Mouse (Mus musculus) cerebellum, adult 9-11 months (tissue): ENCODE measurements around the gene Fam120a.

Experiments
- DNase-seq: peaks from one replicate; pipeline ENCODE4 v3.0.0; 2022

Gene Fam120a

DNA sequence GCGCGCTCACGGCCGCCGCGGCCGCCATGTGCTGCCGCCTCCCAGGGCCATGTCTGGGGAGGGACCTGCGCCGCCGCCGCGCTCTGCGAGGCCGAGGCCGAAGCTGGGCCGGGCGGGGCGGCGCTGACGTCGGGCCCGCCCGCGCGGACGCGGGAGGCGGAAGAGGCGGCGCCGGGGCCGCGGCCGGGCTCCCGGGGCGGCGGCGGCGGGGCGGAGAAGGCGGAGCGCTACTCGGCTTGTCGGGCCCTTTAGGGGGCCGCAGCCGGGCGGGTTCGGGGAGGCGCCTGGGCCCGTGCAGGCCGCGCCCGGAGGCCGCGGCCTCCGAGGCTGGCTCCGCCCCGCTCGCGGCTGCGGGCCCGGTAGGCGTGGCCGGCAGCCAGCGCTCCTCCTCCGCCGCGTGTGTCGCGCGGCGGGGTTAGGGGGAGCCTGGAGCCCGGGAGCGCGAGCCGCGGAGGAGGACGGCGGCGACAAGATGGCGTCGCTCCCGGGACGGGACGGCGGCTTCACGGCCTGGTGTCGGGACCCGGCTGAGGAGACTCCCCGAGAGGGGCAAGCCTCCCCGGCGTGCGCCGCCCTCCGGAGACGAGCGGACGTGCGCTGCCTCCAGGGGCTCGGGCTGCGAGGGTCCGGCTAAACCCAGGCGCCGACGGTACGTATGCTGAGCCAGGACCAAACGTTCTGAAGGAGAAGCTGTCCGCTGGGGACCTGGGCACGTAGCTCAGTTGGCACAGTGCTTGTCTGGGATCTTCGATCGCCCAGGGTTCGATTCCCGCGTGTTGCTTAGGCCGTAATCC, at the start of gene Fam120a:
TSS of gene Fam120a (minus strand) at position 62 of the 794 bp plus-strand sequence.
- peak; percentile 93 for DNase-seq

DNA sequence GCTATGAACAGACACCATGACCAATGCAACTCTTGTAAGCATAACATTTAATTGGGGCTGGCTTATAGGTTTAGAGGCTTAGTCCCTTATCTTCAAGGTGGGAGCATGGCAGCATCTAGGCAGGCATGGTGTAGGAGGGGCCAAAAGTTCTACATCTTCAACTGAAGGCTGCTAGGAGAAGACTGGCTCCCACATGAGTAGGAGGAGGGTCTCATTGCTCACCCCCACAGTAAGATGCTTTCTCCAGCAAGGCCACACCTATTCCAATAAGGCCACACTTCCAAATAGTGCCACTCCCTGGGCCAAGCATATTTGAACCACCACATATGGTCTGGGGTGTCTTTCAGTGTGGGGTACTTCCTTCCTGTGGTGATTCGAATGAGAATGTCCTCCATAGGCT, 49.6 kb upstream of the Fam120a start:
- DNase-seq, result peak; percentile 41

DNA sequence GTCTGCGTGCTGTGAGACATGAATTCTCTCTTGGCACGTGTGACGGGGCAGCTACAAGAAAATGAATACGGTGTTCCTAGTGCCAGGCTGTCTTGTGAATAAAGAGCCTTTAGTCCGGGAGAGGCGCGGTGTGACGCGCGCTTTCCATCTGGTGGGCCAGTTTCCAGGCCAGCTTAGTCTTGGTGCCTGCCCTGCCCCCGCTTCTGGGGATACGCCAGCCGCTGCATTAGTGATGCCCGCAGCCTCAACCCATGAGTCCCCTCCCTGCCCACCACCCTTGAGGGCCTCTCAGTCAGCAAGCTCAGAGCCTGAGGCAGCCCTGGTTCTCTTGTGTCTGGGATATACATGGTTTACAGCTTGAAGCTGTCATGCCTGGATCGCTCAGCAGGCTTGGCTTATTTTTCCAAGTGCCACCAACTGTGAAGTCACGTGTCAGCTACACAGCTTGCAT, 48.5 kb upstream of the Fam120a start:
- DNase-seq, result peak; percentile 94

DNA sequence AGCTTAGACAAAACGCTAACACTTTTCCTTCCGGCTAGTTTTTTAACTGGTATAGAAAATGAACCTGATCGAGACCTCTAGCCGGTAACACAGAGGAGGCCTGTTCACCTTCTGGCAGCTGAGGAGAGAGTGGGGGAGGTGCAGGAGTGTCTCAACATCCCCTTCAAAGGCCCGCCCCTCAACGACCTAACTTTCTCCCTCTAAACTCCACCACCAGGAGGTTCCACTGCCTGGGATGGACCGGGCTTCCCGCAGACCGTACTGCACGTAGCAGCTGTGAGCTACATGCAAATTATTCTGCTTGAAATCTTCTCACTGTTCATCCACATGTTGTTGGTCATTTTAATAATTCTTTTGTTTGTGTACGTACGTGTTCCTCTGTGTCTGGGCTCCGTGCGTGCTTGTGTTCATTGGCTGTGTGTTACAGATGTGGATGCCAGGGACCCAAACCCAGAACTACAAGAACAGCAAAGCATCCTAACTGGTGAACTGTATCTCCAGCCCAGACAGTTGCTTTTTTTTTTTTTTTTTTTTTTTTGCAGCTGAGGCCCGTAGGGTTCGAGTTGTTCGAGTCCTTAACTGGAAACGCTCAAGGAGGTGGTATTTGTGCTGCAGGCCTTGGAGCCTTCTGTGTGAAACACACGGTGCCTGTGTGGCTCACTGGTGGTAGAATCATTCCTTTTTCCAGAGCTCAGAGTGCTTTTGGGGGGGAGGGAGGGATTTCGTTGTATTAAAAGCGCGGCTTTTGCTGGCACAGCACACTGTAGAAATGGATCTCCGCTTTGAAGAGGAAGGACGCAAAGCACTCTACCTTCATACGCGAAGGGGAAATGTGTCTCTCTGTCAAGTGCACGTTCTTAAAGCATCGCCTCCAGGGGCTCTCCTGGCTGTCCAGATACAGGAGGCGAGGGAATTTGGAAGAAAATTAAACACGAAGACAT, 47.8 kb upstream of the Fam120a start:
- peak; percentile 65 for DNase-seq

DNA sequence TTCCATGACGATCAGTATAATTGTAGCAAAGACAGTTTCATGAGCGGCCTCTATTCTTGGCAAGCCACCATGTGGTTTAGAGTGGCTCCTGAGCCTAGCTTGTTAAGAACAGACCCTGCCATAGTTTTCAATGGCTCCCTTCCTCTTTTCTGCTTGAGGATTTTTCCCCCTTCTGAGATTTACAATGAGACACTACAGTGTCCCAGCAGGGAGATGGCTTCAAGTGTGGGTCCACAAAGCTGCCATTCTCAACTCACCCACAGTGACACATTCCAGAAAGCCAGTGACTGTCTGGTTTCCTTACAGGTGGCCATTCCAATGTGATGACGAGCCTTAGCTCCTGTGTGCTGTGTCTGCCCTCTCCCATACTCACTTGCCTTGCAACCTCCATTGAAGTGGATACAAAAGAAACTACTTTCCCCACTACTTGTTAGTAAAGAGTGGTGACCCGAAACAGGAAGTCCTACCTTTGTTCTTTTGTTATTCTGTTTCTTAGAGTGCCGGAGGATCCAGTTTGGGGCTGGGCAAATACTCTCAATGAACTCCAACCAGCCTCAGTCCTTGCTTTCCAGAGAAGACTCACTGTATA, 45.5 kb upstream of the Fam120a start:
- no peak for DNase-seq

DNA sequence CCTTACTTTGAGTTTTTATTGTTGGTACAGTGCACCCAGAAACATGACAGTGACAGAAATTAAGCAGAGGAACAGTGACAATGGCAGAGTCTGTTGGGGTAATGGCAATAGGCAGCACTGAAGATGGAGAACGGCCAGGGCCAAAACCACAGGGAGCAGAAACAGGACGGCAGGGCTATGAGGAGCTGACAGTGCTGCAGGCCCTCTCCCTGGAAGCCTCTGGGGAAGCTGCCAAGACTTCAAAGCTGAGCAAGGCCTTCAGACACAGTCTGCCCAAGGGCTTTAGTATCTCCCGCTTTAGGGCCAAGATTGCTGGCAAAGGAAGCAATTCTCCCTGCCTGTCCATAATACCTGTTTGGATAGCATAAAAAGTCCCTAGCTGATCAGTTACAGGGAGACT, 33.9 kb upstream of the Fam120a start:
- DNase-seq, result peak; percentile 95

DNA sequence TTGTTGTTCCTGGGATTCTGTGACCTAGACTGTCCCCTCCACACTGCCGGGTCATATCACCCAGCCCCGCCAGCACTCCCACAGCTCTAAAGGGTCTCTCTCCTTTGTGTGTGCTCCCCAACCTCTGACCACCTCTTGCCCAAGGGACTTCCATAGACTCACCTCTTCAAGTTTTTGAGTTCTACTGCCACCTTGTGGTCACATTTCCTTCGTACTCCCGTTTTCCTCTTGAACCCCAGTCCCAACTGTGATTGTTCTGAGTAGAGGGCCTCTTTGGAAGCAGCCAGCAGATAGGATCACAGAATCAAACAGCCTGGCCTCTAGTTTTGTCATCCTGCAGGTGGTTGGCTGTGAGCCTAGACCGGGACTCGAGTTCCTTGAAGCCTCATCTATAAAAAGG, 30.8 kb upstream of the Fam120a start:
- DNase-seq, result peak; percentile 68

DNA sequence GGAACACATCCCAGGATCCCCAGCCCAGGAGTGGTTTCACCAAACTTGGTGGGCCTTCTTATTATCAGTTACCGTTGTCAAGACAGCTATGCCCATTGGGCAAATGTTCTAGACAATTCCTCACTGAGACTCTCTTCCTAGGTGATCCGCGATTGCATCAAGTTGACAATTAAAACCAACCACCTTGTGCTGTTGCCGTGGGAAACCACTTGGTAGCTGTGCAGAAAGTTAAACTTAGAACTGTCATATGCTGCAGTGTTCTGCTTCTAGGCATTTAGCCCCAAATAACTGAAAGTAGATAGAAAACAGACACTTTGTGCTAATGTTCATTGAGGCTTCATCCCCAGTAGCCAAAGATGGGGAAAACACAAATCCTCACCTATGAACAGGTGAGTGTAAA, 28.9 kb upstream of the Fam120a start:
- no peak for DNase-seq

DNA sequence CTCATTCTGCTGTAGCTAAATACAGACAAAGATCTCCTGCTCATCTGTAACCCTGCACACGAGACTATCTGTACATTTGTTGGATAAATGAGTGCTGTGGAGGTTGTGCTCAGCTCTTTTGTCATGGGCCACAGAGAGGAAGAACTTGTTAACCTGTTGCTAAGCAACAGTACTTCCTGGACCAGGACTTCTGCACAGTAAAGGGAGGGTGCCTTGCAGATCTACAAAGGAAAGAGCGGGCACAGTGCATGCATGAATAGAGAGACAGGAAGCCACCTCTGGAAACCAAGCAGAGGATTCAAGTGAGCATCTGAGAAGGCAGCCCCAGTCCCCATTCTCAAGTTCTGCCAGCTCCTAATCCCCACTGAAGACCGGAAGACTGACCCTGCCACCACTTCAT, 27.1 kb upstream of the Fam120a start:
- DNase-seq, result no peak

DNA sequence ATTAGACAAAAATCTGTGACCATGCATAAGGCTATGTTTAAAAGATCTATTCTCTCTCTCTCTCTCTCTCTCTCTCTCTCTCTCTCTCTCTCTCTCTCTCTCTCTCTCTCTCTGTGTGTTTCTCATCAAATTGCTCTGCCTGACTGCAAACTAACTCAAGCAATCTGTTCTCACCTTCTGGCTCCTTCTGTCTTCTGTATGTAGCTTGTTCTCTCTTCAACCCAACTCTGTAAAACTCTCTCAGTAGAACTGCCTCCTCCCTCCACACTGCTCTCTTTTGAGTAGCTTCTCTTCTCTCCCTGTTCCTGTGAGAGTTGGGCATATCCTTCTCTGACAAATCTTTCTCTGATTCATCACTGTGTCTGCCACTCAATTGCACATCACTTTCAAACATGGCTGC, 25.1 kb upstream of the Fam120a start:
- DNase-seq, result no peak

DNA sequence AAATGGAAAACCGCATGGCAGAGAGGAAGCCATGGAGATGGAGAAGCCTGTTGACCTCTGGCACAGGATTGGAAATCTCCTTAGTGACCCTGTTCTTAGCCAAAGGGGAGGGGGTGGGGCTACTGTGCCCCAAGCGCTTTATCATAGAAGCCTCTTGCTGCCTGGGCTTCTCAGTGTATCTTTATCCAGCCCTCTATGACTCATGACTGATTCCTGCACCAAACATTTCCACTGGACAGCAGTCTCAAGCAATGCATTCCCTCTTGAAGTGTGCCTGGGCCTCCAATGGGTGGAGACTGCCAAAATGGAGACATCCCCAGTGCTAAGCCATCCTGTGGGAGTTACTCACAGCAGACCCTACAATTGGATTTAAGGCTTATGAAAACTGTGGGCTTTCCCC, 22.3 kb upstream of the Fam120a start:
- no peak for DNase-seq

DNA sequence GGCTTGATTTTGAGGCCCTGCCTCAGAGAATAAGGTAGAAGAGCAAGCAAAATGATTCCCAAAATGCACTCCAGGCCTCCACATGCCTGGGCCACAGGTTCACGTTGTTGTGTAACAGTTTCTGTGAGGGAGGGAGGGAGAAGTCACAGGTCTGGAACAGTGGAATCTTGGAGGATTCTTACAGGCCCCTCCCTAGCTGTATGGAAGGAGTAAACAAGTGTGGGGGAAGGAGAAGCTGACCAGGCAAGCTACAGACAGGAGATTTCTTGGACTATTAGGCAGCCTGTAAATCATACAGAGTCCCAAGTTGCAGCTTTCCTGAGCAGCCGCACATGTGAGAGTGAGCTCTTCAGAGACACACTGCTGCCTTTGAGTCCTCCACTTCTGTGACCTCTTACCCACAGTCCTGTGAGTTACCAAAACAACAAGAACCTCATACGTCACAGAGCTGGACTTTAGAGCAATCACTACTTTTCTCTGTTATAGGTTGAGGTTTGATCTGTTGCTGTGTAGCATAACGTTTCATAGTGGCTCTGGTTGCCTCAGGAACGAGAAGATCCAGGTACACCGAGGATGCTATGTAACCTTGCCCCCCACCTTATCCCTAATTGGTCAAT, 14.8 kb upstream of the Fam120a start:
- no peak for DNase-seq

DNA sequence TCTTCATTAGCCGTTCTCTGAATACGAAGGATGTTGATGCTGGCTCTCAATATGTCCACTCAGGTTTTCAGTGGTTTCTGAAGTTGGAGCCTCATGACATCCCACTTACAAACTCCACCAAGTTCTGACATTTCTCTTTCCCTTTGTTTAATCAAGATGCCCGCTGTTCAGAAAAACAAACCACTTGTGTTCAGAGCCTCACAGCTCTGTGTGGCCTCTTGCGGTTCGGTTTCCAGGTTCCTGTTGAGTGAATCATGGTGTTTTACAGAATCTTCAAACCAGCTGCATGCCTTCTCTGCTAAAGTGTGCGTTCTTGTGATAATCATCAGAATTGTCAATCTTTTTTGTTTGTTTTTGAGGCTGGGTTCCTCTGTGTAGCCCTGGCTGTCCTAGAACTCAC, 11.3 kb upstream of the Fam120a start:
- DNase-seq, result no peak

DNA sequence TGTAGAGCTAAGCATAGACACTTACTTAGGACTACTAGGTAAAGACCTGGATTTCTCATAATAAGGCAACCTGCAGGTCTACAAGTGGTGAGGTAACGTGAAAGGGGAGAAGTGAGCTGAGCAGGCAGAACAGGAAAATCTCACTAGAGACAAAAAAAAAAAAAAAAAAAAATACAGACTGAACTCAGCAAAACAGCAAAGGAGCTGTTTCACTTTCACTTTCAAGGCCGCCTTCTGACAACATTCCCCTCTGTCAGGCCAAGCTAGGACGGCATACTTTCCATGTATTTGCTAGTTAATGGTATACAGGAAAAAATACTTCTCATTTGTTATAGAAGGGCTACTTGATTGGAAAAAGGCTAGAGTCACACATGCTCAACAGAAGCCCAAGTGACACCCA, 10.0 kb upstream of the Fam120a start:
- no peak for DNase-seq

DNA sequence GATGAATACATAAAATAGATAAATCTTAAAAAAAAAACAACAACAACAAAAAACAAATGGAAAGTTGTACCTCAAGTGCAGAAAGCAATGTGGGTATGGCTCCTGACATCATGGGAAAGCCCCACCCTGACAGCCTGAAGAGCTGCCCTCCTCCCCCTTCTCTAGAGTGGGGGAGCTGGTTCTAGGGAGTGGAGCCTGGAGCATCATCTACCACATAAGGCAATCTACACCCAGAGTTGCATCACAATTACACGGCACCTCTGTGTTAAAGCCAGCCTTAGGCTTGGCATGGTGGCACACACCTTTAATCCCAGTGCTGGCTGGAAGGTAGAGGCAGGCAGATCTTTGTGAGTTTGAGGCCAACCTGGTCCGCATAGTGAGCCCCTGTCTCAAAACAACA, 6.9 kb upstream of the Fam120a start:
- no peak for DNase-seq

DNA sequence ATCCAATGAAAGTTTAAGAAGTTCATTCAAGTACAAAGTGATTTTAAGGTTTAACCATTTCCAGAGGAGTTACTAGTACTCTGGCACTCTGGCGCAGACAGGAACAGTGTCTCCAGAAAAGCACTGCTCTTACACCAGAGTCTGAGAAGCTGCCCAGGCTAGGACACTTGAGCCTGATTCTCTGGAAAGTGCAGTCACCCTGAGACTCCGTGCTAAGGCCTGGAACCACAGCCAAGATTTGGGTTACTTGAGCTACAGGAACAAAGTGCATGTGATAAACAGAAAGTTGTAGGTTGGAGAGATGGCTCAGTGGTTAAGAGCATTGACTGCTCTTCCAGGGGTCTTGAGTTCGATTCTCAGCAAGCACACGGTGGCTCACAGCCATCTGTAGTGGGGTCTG, 6.4 kb upstream of the Fam120a start:
- no peak for DNase-seq

DNA sequence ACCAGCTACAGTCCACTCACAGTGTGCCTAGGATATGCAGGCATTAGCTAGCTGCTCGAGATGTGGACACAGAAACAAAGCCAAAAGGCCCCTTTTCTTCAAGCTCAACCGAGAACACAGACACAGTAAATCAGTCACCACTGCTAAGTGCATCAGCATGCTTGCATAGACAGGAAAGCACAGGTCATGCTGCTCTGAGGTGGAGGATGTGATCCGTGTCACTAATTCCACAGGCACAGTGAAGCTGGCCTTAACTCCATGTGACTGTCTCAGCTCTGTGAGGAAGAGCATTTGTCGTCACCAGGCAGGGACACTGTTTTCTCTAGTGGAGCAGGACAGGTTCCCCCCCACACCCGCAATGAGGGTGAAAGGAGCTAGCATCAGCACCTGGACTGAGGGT, 5.4 kb upstream of the Fam120a start:
- DNase-seq, result no peak

DNA sequence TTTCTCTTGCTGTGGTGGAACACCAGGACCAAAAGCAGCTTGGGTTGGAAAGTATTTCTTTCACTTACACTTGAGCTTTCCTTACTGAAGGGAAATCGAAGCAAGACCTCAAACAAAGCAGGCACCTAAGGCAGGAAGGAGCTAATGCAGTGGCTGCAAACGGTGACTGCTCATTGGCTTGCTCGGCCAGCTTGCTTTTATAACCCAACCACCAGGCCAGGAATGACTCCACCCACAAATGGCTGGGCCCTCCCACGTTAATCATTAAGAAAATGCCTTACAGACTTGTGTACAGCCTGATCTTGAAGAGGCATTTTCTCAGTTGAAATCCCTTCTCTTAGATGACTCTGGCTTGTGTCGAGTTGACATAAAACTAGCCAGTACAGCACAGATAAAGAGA, 3.2 kb upstream of the Fam120a start:
- no peak for DNase-seq

DNA sequence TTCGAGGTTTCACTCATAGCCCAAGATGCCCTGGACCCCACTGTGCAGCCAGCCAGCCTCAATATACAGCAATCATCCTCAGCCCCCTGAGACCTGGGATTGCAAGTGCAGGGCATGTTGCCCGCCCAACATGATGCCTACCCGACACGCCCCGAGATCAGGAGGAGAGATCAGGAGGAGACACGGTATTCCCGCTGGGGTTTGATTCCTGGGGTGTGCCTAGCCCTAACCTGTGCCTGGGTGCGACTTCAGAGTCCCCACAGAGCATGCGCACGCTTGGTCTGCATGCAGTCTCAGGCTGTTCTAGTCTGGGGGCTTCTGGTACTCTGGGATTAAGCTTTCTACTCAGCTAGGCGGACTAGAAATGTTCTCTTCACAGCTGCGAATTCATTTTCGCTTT, 2.7 kb upstream of the Fam120a start:
- DNase-seq, result no peak

DNA sequence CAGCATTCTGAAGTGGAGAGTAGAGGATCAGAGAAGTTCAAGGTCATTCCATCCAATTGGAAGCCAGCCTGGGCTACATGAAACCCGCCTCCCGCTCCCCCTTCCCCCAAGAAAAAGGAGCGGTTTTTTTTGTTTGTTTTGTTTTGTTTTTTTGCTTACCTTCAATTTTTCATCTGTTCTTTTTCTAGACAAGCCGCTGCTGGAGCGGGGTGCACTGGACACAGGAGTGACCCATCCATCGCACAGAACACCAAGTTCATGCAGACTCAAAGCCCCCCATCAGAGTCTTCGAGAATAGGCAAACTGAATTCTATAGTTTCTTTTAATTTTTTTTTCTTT, 902 bp upstream of the Fam120a start:
- DNase-seq, result no peak

DNA sequence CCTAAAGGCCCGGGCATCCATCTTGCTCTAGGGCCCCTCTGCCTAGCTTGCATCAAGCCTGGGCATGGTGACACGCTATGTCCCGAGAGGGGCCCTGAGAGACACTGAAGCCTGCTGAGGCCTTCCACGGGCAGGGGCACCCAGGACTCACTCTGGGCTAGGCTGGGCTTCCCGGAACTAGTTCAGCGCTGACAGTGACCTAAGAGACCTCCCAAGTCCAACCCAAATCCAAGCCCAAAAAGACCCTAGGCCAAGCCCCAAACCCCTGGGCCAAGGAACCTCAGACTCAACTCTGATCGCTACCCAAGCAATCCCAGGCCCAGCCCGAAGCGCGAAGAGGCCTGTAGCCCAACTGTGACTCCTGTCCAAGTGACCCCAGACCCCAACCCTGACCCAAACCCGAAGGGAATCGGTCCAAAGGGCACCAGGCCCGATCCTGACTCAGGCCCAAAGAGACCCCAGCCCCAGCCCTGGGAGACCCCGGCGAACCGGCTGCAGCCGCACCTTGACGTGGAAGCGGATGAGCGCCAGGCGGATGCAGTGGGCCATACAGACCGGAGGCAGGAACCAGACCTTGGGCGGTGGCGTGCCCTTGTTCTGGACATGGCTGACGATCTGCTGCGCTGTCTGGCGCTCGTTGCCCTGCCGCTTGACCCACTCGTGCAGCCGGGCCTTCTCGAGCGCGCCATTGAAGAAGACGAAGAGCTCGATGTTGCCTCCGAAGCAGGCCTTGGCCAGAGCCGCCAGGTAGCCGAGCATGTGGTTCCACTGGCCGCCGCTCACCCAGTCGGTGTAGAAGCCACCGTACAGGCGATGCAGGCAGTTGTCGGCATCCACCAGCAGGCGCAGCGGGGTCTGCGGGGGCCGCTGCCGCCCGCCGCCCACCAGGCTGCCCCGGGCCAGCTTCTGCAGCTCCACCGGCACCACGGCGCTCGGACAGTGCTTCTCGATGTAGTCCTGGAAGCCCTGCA, 681 bp downstream of the Fam120a start:
- peak; percentile 79 for DNase-seq
